Mouse (Mus musculus) skeletal muscle tissue, adult 2 months (tissue): ENCODE measurements at regions not wholly inside any gene's neighbourhood (a gene's known extent, or its start where the extent isn't known, plus 50 kb on each side); places are given as distances from the start of the nearest gene placed in this dataset.

ENCODE experiments used
- DNase-seq: peaks from one replicate; pipeline ENCODE4 v3.0.0-alpha.2; 2012; ENCODE audit warnings: low read depth, low spot score

- no peak for DNase-seq
These were observed 227.4 kb downstream of the Ankrd50 start for GRCm38 (mm10) chr3:38257076-38257842.

GRCm38 (mm10) chr3:38255674-38256073, 229.0 kb downstream of the Ankrd50 start:
- no peak for DNase-seq

GRCm38 (mm10) chr3:38254896-38255295, 229.7 kb downstream of the Ankrd50 start:
- DNase-seq, result peak; percentile 77

GRCm38 (mm10) chr3:38251592-38251991, 233.1 kb downstream of the Ankrd50 start:
- no peak for DNase-seq

GRCm38 (mm10) chr3:38250552-38250951, 234.1 kb downstream of the Ankrd50 start:
- no peak for DNase-seq

- no peak for DNase-seq
These were observed 235.7 kb downstream of the Ankrd50 start for GRCm38 (mm10) chr3:38248941-38249340.

- peak; percentile 63 for DNase-seq
These were observed 238.2 kb downstream of the Ankrd50 start for GRCm38 (mm10) chr3:38246439-38246838.

- DNase-seq, result no peak
These were observed 241.4 kb downstream of the Ankrd50 start for GRCm38 (mm10) chr3:38243209-38243608.

- DNase-seq, result no peak
These were observed 247.0 kb downstream of the Ankrd50 start for GRCm38 (mm10) chr3:38237616-38238015.

- DNase-seq, result peak; percentile 65
These were observed 248.9 kb downstream of the Ankrd50 start for GRCm38 (mm10) chr3:38235736-38236083.

- DNase-seq, result peak; percentile 62
These were observed 249.5 kb downstream of the Ankrd50 start for GRCm38 (mm10) chr3:38235033-38235735.

GRCm38 (mm10) chr3:38234534-38234933, 250.1 kb downstream of the Ankrd50 start:
- no peak for DNase-seq

- no peak for DNase-seq
These were observed 250.6 kb downstream of the Ankrd50 start for GRCm38 (mm10) chr3:38234006-38234405.

- DNase-seq, result no peak
These were observed 251.6 kb downstream of the Ankrd50 start for GRCm38 (mm10) chr3:38233091-38233490.

- peak; percentile 80 for DNase-seq
These were observed 252.2 kb downstream of the Ankrd50 start for GRCm38 (mm10) chr3:38232111-38233076.

GRCm38 (mm10) chr3:38231506-38231905, 253.1 kb downstream of the Ankrd50 start:
- no peak for DNase-seq

GRCm38 (mm10) chr3:38230796-38231195, 253.8 kb downstream of the Ankrd50 start:
- DNase-seq, result no peak

GRCm38 (mm10) chr3:38229686-38230085, 255.0 kb downstream of the Ankrd50 start:
- DNase-seq, result no peak

- no peak for DNase-seq
These were observed 255.6 kb downstream of the Ankrd50 start for GRCm38 (mm10) chr3:38229051-38229450.

GRCm38 (mm10) chr3:38227596-38227995, 257.0 kb downstream of the Ankrd50 start:
- DNase-seq, result peak; percentile 44

GRCm38 (mm10) chr3:38227121-38227520, 257.5 kb downstream of the Ankrd50 start:
- DNase-seq, result no peak

GRCm38 (mm10) chr3:38226147-38226546, 258.5 kb downstream of the Ankrd50 start:
- no peak for DNase-seq
